Mouse (Mus musculus) heart, postnatal 14 days (tissue): ENCODE data around the gene 4632433K11Rik. TPM values are rescaled to one million over a fixed set of nuclear protein-coding genes. Genes with fewer than 3 reads are reported as not detected.
A peak's percentile ranks its signal among the peaks of the same experiment; 100 is the strongest.

Experiments used
- DNase-seq, 2 experiments: peaks; one replicate each; pipeline ENCODE4 v3.0.0; 2021 to 2022
- intact Hi-C: fragments of 180-260 bp; cut with DNase I; formaldehyde crosslinking; loops from one replicate; pipeline ENCODE4 v1.15.1; 2025
- total RNA-seq, 2 experiments: library from RNA; stranded (reverse); gene quantifications; 2 replicates each; pipeline ENCODE4 v1.2.3; 2021

The 4632433K11Rik gene
- total RNA-seq, 2 experiments from 2014 or later = not detected

DNA sequence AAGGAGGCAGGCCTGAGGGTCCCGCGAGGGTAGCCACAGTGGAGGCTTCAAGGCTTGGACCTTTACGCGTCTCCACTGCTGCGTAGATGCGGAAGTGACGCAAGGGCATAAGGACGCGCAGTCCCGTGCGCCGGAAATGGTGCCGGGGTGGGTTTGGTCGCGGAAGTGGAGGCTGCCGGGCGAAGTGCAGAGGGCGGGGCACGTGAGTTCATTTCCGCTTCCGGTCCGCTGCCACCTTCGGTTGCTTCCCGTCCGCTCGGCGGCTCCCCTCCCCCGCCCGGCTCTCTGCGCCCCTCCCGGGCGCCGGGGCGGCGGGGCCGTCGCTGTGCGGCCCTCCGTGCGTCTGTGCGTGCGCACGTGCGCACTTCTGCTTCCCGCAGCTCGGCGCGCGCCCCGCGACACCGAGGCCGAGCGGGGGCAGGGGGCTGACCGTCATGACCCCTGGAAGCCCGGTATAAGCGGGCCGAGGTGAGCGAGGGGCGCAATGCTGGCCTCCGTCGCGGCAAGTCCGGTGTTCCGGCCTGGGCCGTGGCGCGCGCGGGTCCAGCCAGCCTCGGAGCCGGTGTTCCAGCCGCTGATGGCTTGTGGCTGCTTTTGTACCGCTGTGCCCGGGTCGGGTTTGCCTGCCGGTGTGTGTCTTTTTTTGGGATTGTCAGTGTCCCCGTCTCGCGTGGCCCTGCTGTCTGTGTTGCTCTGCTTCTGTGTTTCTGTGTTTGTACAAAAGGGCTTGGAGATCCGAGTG is 46.3 kb downstream of the 4632433K11Rik start, which contains the start of gene Epn1:
Epn1 (plus strand) TSS at position 226 of the 742 bp plus-strand sequence.
- intact Hi-C loops = loop anchor here (2.0 to 10.0 kb wide), 4 partner anchors 17 to 1075 kb away; partner anchors contain the start of genes U2af2 and Zfp787
- peak; percentile 96 to 97 for DNase-seq

GRCm38 (mm10) chr7:5080815-5081214 is 46.9 kb downstream of the 4632433K11Rik start:
- intact Hi-C loops = loop anchor here (2.0 to 10.0 kb wide), 4 partner anchors 18 to 1074 kb away; partner anchors contain the start of genes U2af2 and Zfp787
- no peak for DNase-seq

DNA sequence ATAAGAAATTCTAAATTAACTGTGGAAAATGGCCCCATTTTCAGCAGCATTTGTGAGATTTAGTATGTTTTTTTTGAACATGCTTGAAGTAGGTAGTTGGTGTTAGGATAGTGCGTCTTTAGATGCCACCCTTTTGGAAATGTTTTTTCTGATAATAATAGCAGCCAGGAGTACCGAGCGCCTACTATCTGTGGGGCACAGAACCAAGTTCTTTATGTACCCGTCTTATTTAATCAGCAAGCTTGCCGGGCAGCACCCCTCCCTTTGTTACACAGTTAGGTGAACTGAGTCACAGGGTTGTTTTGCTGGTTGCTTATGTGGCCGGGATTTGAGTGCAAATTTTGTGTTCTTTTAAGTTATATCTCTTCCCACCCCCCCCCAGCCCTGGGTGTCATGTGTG is 47.3 kb downstream of the 4632433K11Rik start:
- DNase-seq = no peak
- intact Hi-C loops = loop anchor here (2.0 to 10.0 kb wide), 4 partner anchors 18 to 1074 kb away; partner anchors contain the start of genes U2af2 and Zfp787

DNA sequence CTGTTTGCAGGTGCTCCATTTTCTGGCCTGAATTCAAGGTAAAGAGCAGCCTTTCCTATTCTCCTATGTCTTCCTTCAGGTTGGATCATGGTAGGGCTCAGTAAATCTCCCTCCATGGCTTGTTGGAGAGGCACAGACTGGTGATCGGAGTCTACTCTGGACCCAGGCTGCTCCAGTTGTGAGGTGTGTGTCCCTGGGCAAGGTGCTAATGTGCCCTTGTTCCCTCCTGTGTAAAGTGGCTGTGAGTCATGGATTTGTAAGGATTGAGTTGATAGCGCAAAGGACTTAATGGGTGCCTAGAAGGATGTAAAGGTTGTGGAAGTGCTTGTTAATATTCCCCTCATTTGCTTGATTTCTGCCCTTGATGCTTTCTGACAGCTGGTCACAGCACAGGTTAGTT is 48.0 kb downstream of the 4632433K11Rik start:
- intact Hi-C loops = loop anchor here (2.0 to 10.0 kb wide), 4 partner anchors 19 to 1073 kb away; partner anchors contain the start of genes U2af2 and Zfp787
- DNase-seq = no peak

GRCm38 (mm10) chr7:5083325-5084105 is 49.6 kb downstream of the 4632433K11Rik start:
- no peak for DNase-seq
- intact Hi-C loops = loop anchor here (5.0 to 10.0 kb wide), 3 partner anchors 39 to 1071 kb away; partner anchors contain the start of gene Zfp787

Other genes starting within 250 kb of the 4632433K11Rik start
- 1 to 10 TPM; 4.2 to 4.3 TPM for gene Tmem238, start 244.5 kb upstream of the 4632433K11Rik start, total RNA-seq
- 100 to 1,000 TPM; 469 to 532 TPM for gene Rpl28, start 241.2 kb upstream of the 4632433K11Rik start, total RNA-seq
- gene Ube2s, start 221.5 kb upstream of the 4632433K11Rik start, total RNA-seq = 100 to 1,000 TPM in 1 of 2 experiments, 10 to 100 TPM in 1; 97.9 to 112 TPM
- gene Shisa7, start 189.4 kb upstream of the 4632433K11Rik start, total RNA-seq = under 1 TPM in 1 of 2 experiments, not detected in 1; 0.05 TPM
- gene Isoc2b, start 163.9 kb upstream of the 4632433K11Rik start, total RNA-seq = 1 to 10 TPM; 3.1 to 4.2 TPM
- gene Isoc2a, start 157.0 kb upstream of the 4632433K11Rik start, total RNA-seq = 10 to 100 TPM; 22.9 to 27.0 TPM
- not detected for gene Gm36210, start 127.6 kb upstream of the 4632433K11Rik start, total RNA-seq
- gene Zfp628, start 118.9 kb upstream of the 4632433K11Rik start, total RNA-seq = 1 to 10 TPM; 9.4 to 9.6 TPM
- 1 to 10 TPM; 5.9 to 6.1 TPM for gene Nat14, start 112.1 kb upstream of the 4632433K11Rik start, total RNA-seq
- 1 to 10 TPM; 7.8 TPM for gene Ssc5d, start 108.3 kb upstream of the 4632433K11Rik start, total RNA-seq
- gene Sbk2, start 69.7 kb upstream of the 4632433K11Rik start, total RNA-seq = 10 to 100 TPM in 1 of 2 experiments, 1 to 10 TPM in 1; 4.2 to 11.6 TPM
- 10 to 100 TPM; 14.9 to 37.3 TPM for gene Sbk3, start 63.0 kb upstream of the 4632433K11Rik start, total RNA-seq
- gene Zfp579, start 38.0 kb upstream of the 4632433K11Rik start, total RNA-seq = 10 to 100 TPM; 14.3 to 18.1 TPM
- gene Zfp524, start 19.7 kb upstream of the 4632433K11Rik start, total RNA-seq = 1 to 10 TPM; 8.1 to 8.6 TPM
- gene Fiz1, start 19.4 kb upstream of the 4632433K11Rik start, total RNA-seq = 10 to 100 TPM; 17.0 to 20.2 TPM
- gene Gm44973, start 18.6 kb upstream of the 4632433K11Rik start, total RNA-seq = not detected
- gene Zfp865, start 13.7 kb upstream of the 4632433K11Rik start, total RNA-seq = 10 to 100 TPM; 18.2 to 19.9 TPM
- gene Ccdc106, start 13.6 kb upstream of the 4632433K11Rik start, total RNA-seq = under 1 TPM; 0.17 TPM
- gene Zfp784, start 4.3 kb downstream of the 4632433K11Rik start, total RNA-seq = 1 to 10 TPM; 5.0 to 6.6 TPM
- 1 to 10 TPM; 5.5 to 7.9 TPM for gene Zfp580, start 17.4 kb downstream of the 4632433K11Rik start, total RNA-seq
- 10 to 100 TPM; 85.6 to 94.1 TPM for gene U2af2, start 28.0 kb downstream of the 4632433K11Rik start, total RNA-seq
- 100 to 1,000 TPM; 181 TPM for gene Epn1, start 46.1 kb downstream of the 4632433K11Rik start, total RNA-seq
- gene Rfpl4, start 82.8 kb downstream of the 4632433K11Rik start, total RNA-seq = not detected
- gene Rasl2-9, start 91.8 kb downstream of the 4632433K11Rik start, total RNA-seq = 1 to 10 TPM; 5.3 to 5.8 TPM
- gene Vmn1r55, start 115.6 kb downstream of the 4632433K11Rik start, total RNA-seq = not detected
- gene Vmn1r56, start 162.6 kb downstream of the 4632433K11Rik start, total RNA-seq = not detected
- gene Vmn1r57, start 184.4 kb downstream of the 4632433K11Rik start, total RNA-seq = not detected